Mouse (Mus musculus) liver, adult 2 months (tissue): Measurements from ENCODE around the gene Cntn4.

Experiments
- CTCF ChIP-seq: fragments of 200-500 bp; IDR thresholded peaks from 2 replicates; pipeline ENCODE4 v1.5.1; 2011; ENCODE audit warnings: low read depth, low read length, control low read depth
- POLR2A ChIP-seq: fragments of 200-500 bp; IDR thresholded peaks from 2 replicates; pipeline ENCODE4 v1.6.1; 2011; ENCODE audit warnings: low read length, control low read depth; ENCODE audit not compliant: insufficient read depth; ENCODE audit errors: extremely low read depth

GRCm38 (mm10) chr6:106241553-106241952, 564.1 kb downstream of the Cntn4 start:
- TF ChIP-seq CTCF (no peak), POLR2A (no peak)
